Mouse (Mus musculus) liver, postnatal 0 days (tissue): ENCODE measurements around the gene Gnl1.

Source experiments
- CTCF ChIP-seq: sonication (generic); IDR thresholded peaks from 2 replicates; pipeline ENCODE4 v1.5.1; 2016; ENCODE audit warnings: antibody characterized with exemption, low read depth
- EP300 ChIP-seq: IDR thresholded peaks from 2 replicates; pipeline ENCODE4 v1.6.1; 2016; ENCODE audit warnings: antibody characterized with exemption, low read depth, mild to moderate bottlenecking

DNA sequence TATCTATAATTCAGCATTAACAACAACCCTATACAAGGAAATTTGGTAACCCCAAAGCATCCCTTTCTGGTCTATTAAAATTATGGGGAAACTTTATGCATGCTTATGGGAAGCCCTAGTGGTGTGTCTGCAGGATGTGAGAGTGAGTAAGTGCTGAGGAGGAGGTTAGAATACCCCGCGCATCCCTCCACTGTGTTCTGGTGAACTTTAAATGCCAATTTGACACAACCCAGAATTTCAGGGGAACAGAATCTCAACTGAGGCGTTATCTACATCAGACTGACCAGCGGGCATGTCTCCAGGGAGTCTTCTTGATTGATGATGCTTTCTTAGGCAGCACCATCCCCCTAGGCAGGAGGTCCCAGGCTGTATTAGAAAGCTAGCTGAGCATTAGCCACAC, 46.2 kb downstream of the Gnl1 start:
- no peak for TF ChIP-seq CTCF
- TF ChIP-seq EP300, result no peak
